8 mouse cellular contexts compared by ENCODE assay signal in genomic region chr6:38635941-38636851, GRCm38 (mm10). TPM values are rescaled to one million over a fixed set of nuclear protein-coding genes. Genes with fewer than 3 reads are reported as not detected.
A peak's percentile ranks its signal among the peaks of the same experiment; 100 is the strongest.
DNase-seq lines count a peak whose midpoint lies in the region; ATAC-seq and TF ChIP-seq lines count a peak whose summit lies in the region.

No protein-coding gene starts in this region.

- no peak for TF ChIP-seq CTCF in cortical plate, adult 2 months (IDR thresholded peaks at IDR 0.05; ENCODE audit: extremely low read depth, insufficient read depth, low read length)

- WGBS in heart, embryonic 11.5 days (ENCODE audit: insufficient replicate concordance) = 2% methylated on average over 59 of the region's 72 CpGs
- 2% methylated on average over 72 of the region's 72 CpGs for WGBS in kidney, embryonic 15.5 days

- H3K27me3 ChIP-seq in heart, embryonic 11.5 days (ENCODE audit: control insufficient read depth, insufficient read depth, low read length) = peaks cover 81% of the 10 kb centered on the region
- peaks cover 89% of the 10 kb centered on the region for H3K27me3 ChIP-seq in kidney, embryonic 15.5 days

- H3K9ac ChIP-seq in heart, embryonic 11.5 days (ENCODE audit: low read depth, low read length) = peak overlapping the region; percentile 17; the same call in 1 of the 2 replicates
- peak overlapping the region; percentile 49 for H3K9ac ChIP-seq in kidney, embryonic 15.5 days

- no peak overlapping the region for H3K27ac ChIP-seq in cortical plate, adult 2 months (ENCODE audit: insufficient read depth, low read length)
- no peak overlapping the region for H3K27ac ChIP-seq in heart, embryonic 11.5 days (ENCODE audit: low read depth, low read length)
- no peak overlapping the region for H3K27ac ChIP-seq in kidney, embryonic 15.5 days

- peak overlapping the region; percentile 24 for H3K4me3 ChIP-seq in cortical plate, adult 2 months (ENCODE audit: insufficient read depth, low read length)
- H3K4me3 ChIP-seq in heart, embryonic 11.5 days (ENCODE audit: low read depth, low read length) = peak overlapping the region; percentile 55
- H3K4me3 ChIP-seq in kidney, embryonic 15.5 days (replicated peaks) = peak overlapping the region; percentile 58

- no peaks in the 10 kb centered on the region for H3K36me3 ChIP-seq in heart, embryonic 11.5 days (ENCODE audit: control insufficient read depth, insufficient read depth, low read length)
- no peaks in the 10 kb centered on the region for H3K36me3 ChIP-seq in kidney, embryonic 15.5 days

- TF ChIP-seq POLR2A in cortical plate, adult 2 months (IDR thresholded peaks at IDR 0.05; ENCODE audit: extremely low read depth, insufficient read depth, low read length) = no peak

- H3K9me3 ChIP-seq in heart, embryonic 11.5 days (replicated peaks; ENCODE audit: control insufficient read depth, low read length) = no peaks in the 10 kb centered on the region
- no peaks in the 10 kb centered on the region for H3K9me3 ChIP-seq in kidney, embryonic 15.5 days (replicated peaks)

- DNase-seq in thymus, postnatal 4 days = peak; percentile 42
- no peak for DNase-seq in thymus, postnatal 25 days
- peak; percentile 51 for DNase-seq in lung, postnatal 14 days
- DNase-seq in right cerebral cortex, postnatal 4 days = peak; percentile 62

- no peaks in the 10 kb centered on the region for H3K4me1 ChIP-seq in cortical plate, adult 2 months (ENCODE audit: control insufficient read depth, insufficient read depth, low read length)
- peaks cover 8% of the 10 kb centered on the region for H3K4me1 ChIP-seq in heart, embryonic 11.5 days (ENCODE audit: control insufficient read depth, insufficient read depth, low read length)
- peaks cover 22% of the 10 kb centered on the region for H3K4me1 ChIP-seq in kidney, embryonic 15.5 days

- H3K4me2 ChIP-seq in heart, embryonic 11.5 days = peak overlapping the region; percentile 100
- peak overlapping the region; percentile 100 for H3K4me2 ChIP-seq in kidney, embryonic 15.5 days

- peak; percentile 68 for ATAC-seq in heart, embryonic 11.5 days (replicated peaks; ENCODE audit: insufficient number of reproducible peaks, low FRiP score, low TSS enrichment)
- peak; percentile 79 for ATAC-seq in kidney, embryonic 15.5 days (replicated peaks; ENCODE audit: low FRiP score)
- no peak for ATAC-seq in megakaryocyte progenitor cell, adult 5-6 weeks (replicated peaks; ENCODE audit: poor library complexity)

RNA-seq across cellular contexts. Expression of gene Klrg2, which starts 0.8 kb away (rescaled TPM):
- 0.34 and 0.48 TPM in 2 replicates for polyA plus RNA-seq in cortical plate, adult 2 months (2012; rRNA removed)
- polyA plus RNA-seq in heart, embryonic 11.5 days (2014; fragmentation: Nextera tagmentation; extraction: Ambion mirVana) = 0.14 and 0.31 TPM in 2 replicates
- 0.25 and 0.55 TPM in 2 replicates for polyA plus RNA-seq in kidney, embryonic 15.5 days (2015; fragmentation: Nextera tagmentation; extraction: Ambion mirVana)
- 0.05 and 0.22 TPM in 2 replicates for total RNA-seq in megakaryocyte progenitor cell, adult 5-6 weeks (2015)
- not detected in 2 replicates for total RNA-seq in megakaryocyte progenitor cell, adult 5-6 weeks (2017)

RNA-seq across cellular contexts. Expression of gene Clec2l, which starts 26.7 kb away (rescaled TPM):
- polyA plus RNA-seq in cortical plate, adult 2 months (2012; rRNA removed) = 116 and 117 TPM in 2 replicates
- polyA plus RNA-seq in heart, embryonic 11.5 days (2014; fragmentation: Nextera tagmentation; extraction: Ambion mirVana) = 0.80 and 1.1 TPM in 2 replicates
- 1.1 TPM in 2 replicates for polyA plus RNA-seq in kidney, embryonic 15.5 days (2015; fragmentation: Nextera tagmentation; extraction: Ambion mirVana)
- not detected in 2 replicates for total RNA-seq in megakaryocyte progenitor cell, adult 5-6 weeks (2015)
- total RNA-seq in megakaryocyte progenitor cell, adult 5-6 weeks (2017) = not detected in 2 replicates

Comparison
In these comparisons a context has a peak if more than half of its experiments do, and no peak if none do; other contexts are left out.
1. RNA of gene Clec2l, which starts 26.7 kb away (polyA plus RNA-seq): 116 to 117 TPM in cortical plate, adult 2 months; 0.80 to 1.1 TPM in heart, embryonic 11.5 days and 1.1 TPM in kidney, embryonic 15.5 days; every median in the first group is over 10 times any median in the second.
2. Peak in every context shown above with its lines, with median percentiles within 50 percentile points of each other: H3K4me3 ChIP-seq.